Mouse (Mus musculus): ENCODE data around the gene Gfra1. TPM values are rescaled to one million over a fixed set of nuclear protein-coding genes. Genes with fewer than 3 reads are reported as not detected.

Gene Gfra1
- polyA plus RNA-seq, 1 experiment from 2014 or later, result 24.0 TPM

GRCm38 (mm10) chr19:58353953-58354352 is 101.8 kb downstream of the Gfra1 start:
- no peak overlapping the region for H3K4me3 ChIP-seq
- H3K9me3 ChIP-seq, result no peaks in the 10 kb centered on the region
- H3K27ac ChIP-seq, result no peak overlapping the region
- H3K36me3 ChIP-seq, result no peaks in the 10 kb centered on the region
- H3K27me3 ChIP-seq, result peaks cover 33% of the 10 kb centered on the region
- H3K4me1 ChIP-seq, result peaks cover 3% of the 10 kb centered on the region; the same call in 1 of the 2 replicates
- H3K4me2 ChIP-seq, result no peak overlapping the region
- ATAC-seq (ENCODE audit: insufficient number of reproducible peaks, insufficient read depth, low FRiP score, low TSS enrichment, low read depth), result no peak
- H3K9ac ChIP-seq, result no peak overlapping the region
- WGBS, result 40% methylated on average over 2 of the region's 2 CpGs

GRCm38 (mm10) chr19:58353260-58353870 is 102.3 kb downstream of the Gfra1 start:
- no peaks in the 10 kb centered on the region for H3K9me3 ChIP-seq
- 62% methylated on average over 13 of the region's 13 CpGs for WGBS
- H3K9ac ChIP-seq, result no peak overlapping the region
- ATAC-seq (ENCODE audit: insufficient number of reproducible peaks, insufficient read depth, low FRiP score, low TSS enrichment, low read depth), result no peak
- H3K4me1 ChIP-seq, result peaks cover 3% of the 10 kb centered on the region; the same call in 1 of the 2 replicates
- H3K4me3 ChIP-seq, result no peak overlapping the region
- H3K36me3 ChIP-seq, result no peaks in the 10 kb centered on the region
- peaks cover 39% of the 10 kb centered on the region for H3K27me3 ChIP-seq
- no peak overlapping the region for H3K4me2 ChIP-seq
- no peak overlapping the region for H3K27ac ChIP-seq

GRCm38 (mm10) chr19:58349890-58350408 is 105.8 kb downstream of the Gfra1 start:
- 26% methylated on average over 5 of the region's 5 CpGs for WGBS

GRCm38 (mm10) chr19:58345137-58345536 is 110.6 kb downstream of the Gfra1 start:
- Histone ChIP-seq H3K4me3 (no peak overlapping the region), H3K27ac (no peak overlapping the region), H3K36me3 (no peaks in the 10 kb centered on the region), H3K4me2 (no peak overlapping the region), H3K4me1 (no peaks in the 10 kb centered on the region), H3K9ac (no peak overlapping the region), H3K27me3 (peaks cover 16% of the 10 kb centered on the region), H3K9me3 (no peaks in the 10 kb centered on the region)
- WGBS, result 45% methylated on average over 7 of the region's 7 CpGs
- ATAC-seq (ENCODE audit: insufficient number of reproducible peaks, insufficient read depth, low FRiP score, low TSS enrichment, low read depth), result no peak

More at GRCm38 (mm10) chr19:58349890-58350408, 105.8 kb downstream of the Gfra1 start:
- Histone ChIP-seq H3K4me1 (peaks cover 3% of the 10 kb centered on the region; the same call in 1 of the 2 replicates), H3K9ac (no peak overlapping the region), H3K36me3 (no peaks in the 10 kb centered on the region), H3K9me3 (no peaks in the 10 kb centered on the region), H3K4me2 (no peak overlapping the region), H3K27ac (no peak overlapping the region), H3K27me3 (peaks cover 38% of the 10 kb centered on the region), H3K4me3 (no peak overlapping the region)
- ATAC-seq (ENCODE audit: insufficient number of reproducible peaks, insufficient read depth, low FRiP score, low TSS enrichment, low read depth), result no peak

- WGBS, result 89% methylated on average over 4 of the region's 4 CpGs
- H3K9ac ChIP-seq, result no peak overlapping the region
- no peaks in the 10 kb centered on the region for H3K36me3 ChIP-seq
- peaks cover 10% of the 10 kb centered on the region; the same call in 1 of the 2 replicates for H3K27me3 ChIP-seq
- H3K4me1 ChIP-seq, result peaks cover under 1% of the 10 kb centered on the region
- H3K9me3 ChIP-seq, result no peaks in the 10 kb centered on the region
- no peak overlapping the region for H3K4me2 ChIP-seq
- ATAC-seq (ENCODE audit: insufficient number of reproducible peaks, insufficient read depth, low FRiP score, low TSS enrichment, low read depth), result no peak
- no peak overlapping the region for H3K27ac ChIP-seq
- no peak overlapping the region for H3K4me3 ChIP-seq
Measured at GRCm38 (mm10) chr19:58341351-58341750, 114.4 kb downstream of the Gfra1 start.

- 86% methylated on average over 8 of the region's 8 CpGs for WGBS
- ATAC-seq (ENCODE audit: insufficient number of reproducible peaks, insufficient read depth, low FRiP score, low TSS enrichment, low read depth), result no peak
- Histone ChIP-seq H3K9me3 (no peaks in the 10 kb centered on the region), H3K27me3 (peaks cover 10% of the 10 kb centered on the region; the same call in 1 of the 2 replicates), H3K4me1 (peaks cover 10% of the 10 kb centered on the region), H3K9ac (no peak overlapping the region), H3K36me3 (no peaks in the 10 kb centered on the region), H3K4me2 (no peak overlapping the region), H3K27ac (no peak overlapping the region), H3K4me3 (no peak overlapping the region)
Measured at GRCm38 (mm10) chr19:58340221-58340620, 115.5 kb downstream of the Gfra1 start.

- H3K36me3 ChIP-seq, result no peaks in the 10 kb centered on the region
- no peak for ATAC-seq (ENCODE audit: insufficient number of reproducible peaks, insufficient read depth, low FRiP score, low TSS enrichment, low read depth)
- H3K27me3 ChIP-seq, result peaks cover 17% of the 10 kb centered on the region
- WGBS, result 91% methylated on average over 6 of the region's 6 CpGs
- peaks cover 18% of the 10 kb centered on the region for H3K4me1 ChIP-seq
- no peaks in the 10 kb centered on the region for H3K9me3 ChIP-seq
- no peak overlapping the region for H3K27ac ChIP-seq
- no peak overlapping the region for H3K9ac ChIP-seq
- H3K4me3 ChIP-seq, result no peak overlapping the region
- H3K4me2 ChIP-seq, result no peak overlapping the region
Measured at GRCm38 (mm10) chr19:58336802-58337201, 118.9 kb downstream of the Gfra1 start.

- Histone ChIP-seq H3K4me3 (no peak overlapping the region), H3K27me3 (peaks cover 20% of the 10 kb centered on the region), H3K4me2 (no peak overlapping the region), H3K9ac (no peak overlapping the region), H3K27ac (no peak overlapping the region), H3K4me1 (peaks cover 19% of the 10 kb centered on the region), H3K36me3 (no peaks in the 10 kb centered on the region), H3K9me3 (no peaks in the 10 kb centered on the region)
- ATAC-seq (ENCODE audit: insufficient number of reproducible peaks, insufficient read depth, low FRiP score, low TSS enrichment, low read depth), result no peak
- WGBS, result 30% methylated on average over 12 of the region's 12 CpGs
Measured at GRCm38 (mm10) chr19:58335585-58336530, 119.9 kb downstream of the Gfra1 start.

GRCm38 (mm10) chr19:58329305-58329704 is 126.4 kb downstream of the Gfra1 start:
- ATAC-seq (ENCODE audit: insufficient number of reproducible peaks, insufficient read depth, low FRiP score, low TSS enrichment, low read depth), result no peak

GRCm38 (mm10) chr19:58328014-58328413 is 127.7 kb downstream of the Gfra1 start:
- peaks cover 36% of the 10 kb centered on the region for H3K27me3 ChIP-seq
- peaks cover 14% of the 10 kb centered on the region; the same call in 1 of the 2 replicates for H3K4me1 ChIP-seq
- WGBS, result 66% methylated on average over 5 of the region's 5 CpGs
- no peak for ATAC-seq (ENCODE audit: insufficient number of reproducible peaks, insufficient read depth, low FRiP score, low TSS enrichment, low read depth)
- H3K27ac ChIP-seq, result no peak overlapping the region
- no peak overlapping the region for H3K4me2 ChIP-seq
- no peaks in the 10 kb centered on the region for H3K9me3 ChIP-seq
- H3K9ac ChIP-seq, result no peak overlapping the region
- no peak overlapping the region for H3K4me3 ChIP-seq
- no peaks in the 10 kb centered on the region for H3K36me3 ChIP-seq

More at GRCm38 (mm10) chr19:58329305-58329704, 126.4 kb downstream of the Gfra1 start:
- Histone ChIP-seq H3K9ac (no peak overlapping the region), H3K4me1 (peaks cover 14% of the 10 kb centered on the region; the same call in 1 of the 2 replicates), H3K9me3 (no peaks in the 10 kb centered on the region), H3K27ac (no peak overlapping the region), H3K36me3 (no peaks in the 10 kb centered on the region), H3K27me3 (peaks cover 39% of the 10 kb centered on the region), H3K4me2 (no peak overlapping the region), H3K4me3 (no peak overlapping the region)
- 48% methylated on average over 5 of the region's 5 CpGs for WGBS

GRCm38 (mm10) chr19:58316474-58316873 is 139.2 kb downstream of the Gfra1 start:
- Histone ChIP-seq H3K9ac (no peak overlapping the region), H3K4me3 (no peak overlapping the region), H3K9me3 (peaks cover 14% of the 10 kb centered on the region), H3K27me3 (peaks cover 5% of the 10 kb centered on the region; the same call in 1 of the 2 replicates), H3K36me3 (no peaks in the 10 kb centered on the region), H3K27ac (no peak overlapping the region), H3K4me2 (no peak overlapping the region), H3K4me1 (peaks cover 3% of the 10 kb centered on the region; the same call in 1 of the 2 replicates)
- ATAC-seq (ENCODE audit: insufficient number of reproducible peaks, insufficient read depth, low FRiP score, low TSS enrichment, low read depth), result no peak
- WGBS, result 72% methylated on average over 5 of the region's 5 CpGs
